Mouse (Mus musculus) spleen, embryonic (tissue): ENCODE measurements at regions not wholly inside any gene's neighbourhood (a gene's known extent, or its start where the extent isn't known, plus 50 kb on each side); places are given as distances from the start of the nearest gene placed in this dataset.

Source experiments
- CTCF ChIA-PET: fragments of 350-600 bp; sonication (Branson Sonifier 250); formaldehyde crosslinking; loops from one replicate; lab custom pipeline; 2022; lab: Charles Lee

GRCm38 (mm10) chr1:185619011-185619410, 164.4 kb downstream of the Slc30a10 start:
- CTCF ChIA-PET: no interaction called here

- CTCF ChIA-PET: no interaction called here
These were observed 173.8 kb downstream of the Slc30a10 start for GRCm38 (mm10) chr1:185628401-185628800.

GRCm38 (mm10) chr1:185629976-185630375, 175.3 kb downstream of the Slc30a10 start:
- CTCF ChIA-PET: no interaction called here

GRCm38 (mm10) chr1:185638631-185639030, 184.0 kb downstream of the Slc30a10 start:
- CTCF ChIA-PET: no interaction called here

GRCm38 (mm10) chr1:185639486-185639885, 184.8 kb downstream of the Slc30a10 start:
- CTCF ChIA-PET: no interaction called here

- CTCF ChIA-PET: no interaction called here
These were observed 189.4 kb downstream of the Slc30a10 start for GRCm38 (mm10) chr1:185644026-185644425.

- CTCF ChIA-PET: no interaction called here
These were observed 193.5 kb downstream of the Slc30a10 start for GRCm38 (mm10) chr1:185648128-185648527.

- CTCF ChIA-PET: no interaction called here
These were observed 194.3 kb downstream of the Slc30a10 start for GRCm38 (mm10) chr1:185648926-185649325.

- CTCF ChIA-PET: no interaction called here
These were observed 196.3 kb downstream of the Slc30a10 start for GRCm38 (mm10) chr1:185650926-185651325.

GRCm38 (mm10) chr1:185655021-185655420, 200.4 kb downstream of the Slc30a10 start:
- CTCF ChIA-PET: no interaction called here

- CTCF ChIA-PET: no interaction called here
These were observed 200.8 kb downstream of the Slc30a10 start for GRCm38 (mm10) chr1:185655461-185655860.

GRCm38 (mm10) chr1:185657286-185657685, 202.6 kb downstream of the Slc30a10 start:
- CTCF ChIA-PET: no interaction called here

- CTCF ChIA-PET: no interaction called here
These were observed 204.8 kb downstream of the Slc30a10 start for GRCm38 (mm10) chr1:185659476-185659875.

GRCm38 (mm10) chr1:185662336-185662735, 207.7 kb downstream of the Slc30a10 start:
- CTCF ChIA-PET: no interaction called here

- CTCF ChIA-PET: no interaction called here
These were observed 215.5 kb downstream of the Slc30a10 start for GRCm38 (mm10) chr1:185670029-185670741.

GRCm38 (mm10) chr1:185672940-185673339, 218.3 kb downstream of the Slc30a10 start:
- CTCF ChIA-PET: no interaction called here

- CTCF ChIA-PET: no interaction called here
These were observed 221.2 kb downstream of the Slc30a10 start for GRCm38 (mm10) chr1:185675674-185676420.

GRCm38 (mm10) chr1:185681610-185682457, 227.2 kb downstream of the Slc30a10 start:
- CTCF ChIA-PET: no interaction called here

GRCm38 (mm10) chr1:185682458-185682750, 227.8 kb downstream of the Slc30a10 start:
- CTCF ChIA-PET: no interaction called here

GRCm38 (mm10) chr1:185684638-185685037, 230.0 kb downstream of the Slc30a10 start:
- CTCF ChIA-PET: no interaction called here

GRCm38 (mm10) chr1:185688506-185688905, 233.9 kb downstream of the Slc30a10 start:
- CTCF ChIA-PET: no interaction called here

- CTCF ChIA-PET: no interaction called here
These were observed 240.7 kb downstream of the Slc30a10 start for GRCm38 (mm10) chr1:185695394-185695793.
